Mouse (Mus musculus) cerebellum, adult 2 months (tissue): Measurements from ENCODE around the gene Mob3b.

Experiments used
- CTCF ChIP-seq: fragments of 200-500 bp; IDR thresholded peaks from 2 replicates; pipeline ENCODE4 v1.5.1; 2011; ENCODE audit warnings: low read depth, mild to moderate bottlenecking, control low read depth, low read length, moderate library complexity, borderline replicate concordance; ENCODE audit not compliant: insufficient read depth
- POLR2A ChIP-seq: fragments of 200-500 bp; IDR thresholded peaks from 2 replicates; pipeline ENCODE4 v1.6.1; 2011; ENCODE audit warnings: low read length, control low read depth, borderline replicate concordance; ENCODE audit not compliant: insufficient read depth

DNA sequence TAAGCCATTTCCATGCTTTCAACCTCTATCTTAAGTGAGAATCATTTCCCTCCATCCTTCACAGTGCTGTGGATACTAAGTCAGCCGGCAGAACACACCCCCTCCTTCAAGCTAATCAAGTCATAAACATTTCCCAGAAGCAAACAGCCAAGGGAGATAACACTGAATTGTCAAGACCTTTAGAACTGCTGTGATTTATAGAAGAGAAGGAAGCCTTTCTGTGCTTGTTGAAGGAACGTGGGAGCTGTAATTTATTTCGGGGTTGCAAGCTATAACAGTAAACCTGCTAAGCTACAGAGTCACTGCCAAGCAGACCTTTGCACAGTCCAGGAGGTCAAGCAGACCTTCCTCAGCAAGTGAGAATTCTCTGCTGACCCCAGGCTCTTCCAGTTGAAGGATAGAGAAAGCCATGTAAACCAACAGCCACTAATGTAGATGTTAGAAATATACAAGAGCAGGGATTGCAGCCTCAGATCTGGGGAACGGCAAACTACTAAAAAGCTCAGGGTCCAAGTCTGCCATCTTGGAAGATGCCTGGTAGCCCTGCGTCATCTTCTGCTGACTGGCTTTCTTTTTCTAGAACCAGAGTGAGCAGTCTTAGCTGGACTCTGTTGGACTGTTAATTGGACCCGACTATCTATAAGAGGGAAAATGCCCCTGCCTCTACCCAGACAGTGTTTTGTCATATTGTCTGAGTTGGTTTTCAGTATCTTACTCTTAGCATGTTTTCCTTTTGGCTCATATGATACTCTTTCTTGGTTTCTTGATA is 104.9 kb downstream of the Mob3b start:
- TF ChIP-seq CTCF (no peak), POLR2A (no peak)
